Mouse (Mus musculus): ENCODE data around the gene Atp5s. TPM values are rescaled to one million over a fixed set of nuclear protein-coding genes. Genes with fewer than 3 reads are reported as not detected.

Atp5s gene
- 10 to 100 TPM; 22.2 to 29.0 TPM for total RNA-seq (2021)
- long read RNA-seq, transcript Atp5s-201 (5 exons, 1,485 nt): major isoform, 15 of 42 reads
- long read RNA-seq, partial matches to known transcripts: 6 of 42 reads
- long read RNA-seq, other reads (novel, unspliced or antisense): 18 of 42 reads

DNA sequence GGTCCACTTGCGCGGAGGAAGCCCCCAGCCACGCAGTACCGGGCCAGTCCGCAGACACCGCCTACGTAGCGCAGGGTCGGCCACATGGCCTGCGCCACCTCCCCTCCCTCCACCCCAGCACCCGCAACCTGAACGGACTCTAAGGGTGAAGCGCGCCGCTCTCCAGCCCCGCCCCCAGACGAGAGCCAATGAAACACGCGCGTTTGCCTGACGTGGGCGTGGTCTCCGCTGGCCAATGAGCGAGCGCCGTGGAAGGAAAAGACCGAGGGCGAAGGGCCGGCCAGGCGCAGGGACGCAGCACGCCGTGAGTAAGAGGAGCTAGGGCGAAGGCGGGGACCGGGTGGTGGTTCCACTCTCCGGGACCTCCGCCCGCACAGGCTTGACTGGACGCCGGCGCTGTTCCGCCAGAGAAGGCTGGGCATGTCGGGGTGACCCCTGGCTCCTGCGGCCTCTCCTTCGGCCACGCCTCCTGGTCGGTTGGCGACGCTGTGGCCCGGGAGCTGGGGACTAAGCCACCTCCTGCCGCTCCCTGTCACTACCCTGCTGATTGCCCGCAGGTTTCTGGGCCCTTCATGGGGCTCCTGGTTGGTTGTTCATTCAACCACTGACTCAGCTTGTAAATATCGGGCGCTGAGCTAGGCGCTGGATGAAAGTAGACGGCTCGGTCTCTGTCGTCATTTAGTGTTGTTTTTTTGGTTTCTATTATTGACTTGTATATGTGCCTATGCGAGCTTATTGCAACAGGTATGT lies at the start of gene Atp5s, which contains the start of gene L2hgdh:
Gene Atp5s, plus strand, starts transcription at position 240 of the 750 bp plus-strand sequence.
Gene L2hgdh, minus strand, starts transcription at position 163 of the 750 bp plus-strand sequence.
- DNase-seq (ENCODE audit: low spot score in 2 of 2): peak; percentile 93 to 95

DNA sequence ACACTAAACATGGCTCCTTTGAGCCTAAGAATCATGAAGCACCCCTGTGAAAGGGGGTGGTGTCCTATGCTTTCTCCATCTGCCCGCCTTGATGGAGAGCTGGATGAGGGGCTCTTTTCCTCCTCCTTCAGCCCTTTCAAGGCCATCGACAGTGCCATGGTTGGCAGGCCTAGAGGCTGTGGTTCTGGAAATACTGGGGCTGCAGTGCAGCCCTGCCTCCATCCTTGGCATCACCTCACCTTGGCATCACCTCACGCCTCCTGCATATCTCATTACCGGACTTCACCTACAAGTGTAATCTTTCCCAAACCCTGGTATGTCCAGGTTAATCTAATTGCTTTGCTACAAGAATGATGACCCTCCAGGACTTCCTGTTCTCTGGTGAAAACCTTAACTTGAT lies 48.6 kb upstream of the Atp5s start:
- no peak for DNase-seq (ENCODE audit: low spot score in 2 of 2)

GRCm38 (mm10) chr12:69680635-69681565 lies 43.9 kb upstream of the Atp5s start:
- DNase-seq (ENCODE audit: low spot score in 2 of 2): peak; percentile 40 to 53

- DNase-seq (ENCODE audit: low spot score in 2 of 2): peak; percentile 52 to 70
Observed at GRCm38 (mm10) chr12:69681566-69682061, 43.1 kb upstream of the Atp5s start, which contains the start of gene Sos2. TSS of gene Sos2 (minus strand) at chr12:69681852.

DNA sequence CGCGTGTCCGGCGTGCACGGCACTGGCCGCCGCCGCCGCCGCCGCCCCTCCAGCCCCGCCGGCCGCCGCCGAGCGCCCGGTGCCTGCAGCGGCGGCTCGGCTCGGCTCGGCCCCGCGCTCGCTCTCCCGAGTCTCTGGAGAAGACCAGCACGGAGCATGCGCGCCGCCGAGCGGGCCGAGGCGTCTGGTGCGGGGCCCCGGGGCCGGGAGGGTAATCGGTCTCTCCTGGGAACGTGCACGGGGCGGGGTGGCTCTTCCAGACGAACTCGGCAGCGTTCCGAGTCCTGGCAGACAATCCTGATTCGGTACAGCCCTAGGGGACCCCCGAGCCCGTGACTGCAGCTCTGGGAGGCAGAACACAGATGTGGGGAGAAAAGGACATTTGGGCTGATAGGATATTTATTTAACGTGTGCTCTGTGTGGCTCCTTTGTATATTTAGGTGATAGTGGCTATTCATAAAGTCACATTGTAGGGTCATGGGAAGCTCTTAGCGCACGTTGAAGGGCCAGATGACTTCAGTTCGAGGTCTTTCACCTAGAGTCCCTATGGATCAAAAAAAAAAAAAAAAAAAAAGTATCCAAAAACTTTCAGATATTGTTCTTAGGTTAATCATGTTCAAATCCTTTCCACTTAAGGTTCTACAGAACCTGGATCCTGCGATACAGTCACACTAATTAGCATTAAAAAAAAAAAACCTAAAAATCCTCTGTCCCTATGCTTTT lies 42.5 kb upstream of the Atp5s start:
- peak; percentile 76 to 85 for DNase-seq (ENCODE audit: low spot score in 2 of 2)

GRCm38 (mm10) chr12:69682788-69683419 lies 41.8 kb upstream of the Atp5s start:
- DNase-seq (ENCODE audit: low spot score in 2 of 2): no peak

DNA sequence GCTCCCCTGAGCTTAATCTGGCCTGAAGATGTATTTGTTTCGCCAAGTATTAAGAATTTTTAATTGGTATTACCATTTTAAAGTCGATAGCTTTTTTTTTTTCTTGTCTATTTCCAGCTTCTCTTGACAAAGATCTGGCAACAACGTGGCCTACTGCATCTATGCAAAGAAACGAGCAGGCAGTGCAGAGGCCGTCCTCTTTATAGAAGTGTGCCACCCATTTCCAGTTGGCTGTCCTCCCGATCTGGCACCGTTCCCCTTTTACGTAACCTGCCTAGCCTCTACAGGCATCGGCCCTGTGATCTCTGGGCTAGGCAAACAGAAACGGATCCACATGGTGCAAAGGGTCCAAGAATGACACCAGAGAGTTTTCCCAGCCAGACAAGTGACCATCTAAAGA lies 41.2 kb upstream of the Atp5s start:
- DNase-seq (ENCODE audit: low spot score in 2 of 2): peak; percentile 61 to 72

DNA sequence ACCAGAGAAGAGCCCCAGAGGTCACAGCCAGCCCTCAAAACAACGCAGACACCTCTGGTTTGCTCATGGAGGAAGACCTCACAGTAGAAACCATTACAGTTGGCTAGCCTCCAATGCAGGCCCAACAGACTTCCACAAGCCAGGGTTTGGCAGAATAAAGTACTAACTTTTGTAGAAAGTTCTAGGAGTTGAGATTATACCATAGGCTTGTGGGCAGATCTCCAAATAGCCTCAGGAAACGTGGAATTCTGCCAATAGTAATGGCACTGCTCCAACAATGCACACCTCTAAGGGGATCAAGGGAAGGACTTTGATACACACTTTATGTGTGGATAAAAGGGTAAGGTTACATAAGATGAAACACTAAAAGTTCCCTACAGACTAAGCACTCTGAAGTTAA lies 36.4 kb upstream of the Atp5s start:
- no peak for DNase-seq (ENCODE audit: low spot score in 2 of 2)

DNA sequence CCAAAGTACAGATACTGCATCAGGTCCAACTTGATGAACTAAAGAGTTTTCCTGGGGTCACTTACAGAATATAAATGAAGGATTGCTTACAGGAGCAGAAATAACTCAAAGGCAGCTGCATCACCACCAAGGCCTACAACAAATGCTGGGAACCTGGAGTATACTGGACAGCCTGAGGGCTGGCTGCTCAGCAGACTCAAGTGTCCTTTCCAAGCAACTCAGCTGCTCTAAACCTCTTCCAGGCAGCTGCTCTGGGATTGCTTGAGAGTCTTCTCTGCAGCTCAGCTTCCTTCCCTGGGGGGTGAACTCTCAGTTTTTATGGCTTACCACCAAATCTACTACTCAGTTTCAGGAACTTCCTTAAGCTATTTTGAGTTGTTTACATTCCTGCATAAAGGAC lies 35.7 kb upstream of the Atp5s start:
- DNase-seq (ENCODE audit: low spot score in 2 of 2): no peak

DNA sequence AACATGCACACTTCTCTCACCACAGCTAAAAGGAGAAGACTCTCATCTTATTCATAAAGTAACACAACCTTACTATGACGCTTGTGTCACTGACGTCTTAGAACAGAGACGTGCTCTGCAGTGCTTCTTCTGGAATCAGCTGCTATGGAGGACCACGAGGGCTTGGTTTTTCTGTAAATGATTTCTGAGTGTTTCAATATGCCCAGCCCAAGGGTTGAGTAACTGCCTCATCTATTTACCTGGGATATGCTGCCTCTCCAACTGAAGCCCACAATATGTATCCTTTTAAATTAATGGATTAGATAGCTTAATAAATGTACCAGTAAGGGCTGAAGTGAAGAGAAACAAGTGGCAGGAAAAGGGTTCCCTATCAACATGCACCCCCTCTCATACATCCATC lies 34.0 kb upstream of the Atp5s start:
- no peak for DNase-seq (ENCODE audit: low spot score in 2 of 2)

GRCm38 (mm10) chr12:69693471-69693870 lies 31.3 kb upstream of the Atp5s start:
- no peak for DNase-seq (ENCODE audit: low spot score in 2 of 2)

DNA sequence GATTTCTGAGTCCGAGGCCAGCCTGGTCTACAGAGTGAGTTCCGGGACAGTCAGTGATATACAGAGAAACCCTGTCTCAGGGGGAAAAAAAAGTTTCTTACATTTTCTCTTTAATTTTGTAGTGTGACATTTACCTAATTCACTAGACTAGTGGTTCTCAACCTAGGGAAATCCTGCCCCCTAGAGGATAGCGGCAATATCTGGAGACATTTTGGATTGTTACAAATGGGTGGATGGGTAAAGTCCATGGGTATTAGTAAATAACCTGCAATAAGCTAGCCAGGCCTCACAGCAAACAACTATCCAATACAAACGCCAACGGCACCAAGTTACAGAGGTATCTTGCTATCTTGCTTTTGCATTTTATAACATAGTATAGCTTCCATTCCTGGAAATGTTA lies 28.0 kb upstream of the Atp5s start:
- DNase-seq (ENCODE audit: low spot score in 2 of 2): peak; percentile 25 to 57

DNA sequence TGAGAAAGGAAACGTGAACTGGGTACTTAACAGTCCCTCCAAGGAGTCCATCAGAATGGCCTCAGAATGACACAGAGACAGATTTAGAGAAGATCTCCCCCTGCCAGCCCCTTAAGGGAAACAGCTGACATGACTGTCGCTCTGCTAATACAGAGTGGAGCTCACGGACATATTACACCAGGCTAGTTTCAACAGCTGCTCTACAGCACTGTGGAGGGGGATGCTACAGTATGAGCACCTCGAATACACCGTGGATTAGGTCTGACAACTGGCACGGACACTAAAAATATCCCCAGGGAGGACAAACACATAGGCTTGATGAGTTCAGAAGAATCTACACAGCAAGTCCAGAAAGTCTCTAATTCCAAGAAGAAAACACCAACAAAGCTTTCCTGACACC lies 26.4 kb upstream of the Atp5s start:
- no peak for DNase-seq (ENCODE audit: low spot score in 2 of 2)

DNA sequence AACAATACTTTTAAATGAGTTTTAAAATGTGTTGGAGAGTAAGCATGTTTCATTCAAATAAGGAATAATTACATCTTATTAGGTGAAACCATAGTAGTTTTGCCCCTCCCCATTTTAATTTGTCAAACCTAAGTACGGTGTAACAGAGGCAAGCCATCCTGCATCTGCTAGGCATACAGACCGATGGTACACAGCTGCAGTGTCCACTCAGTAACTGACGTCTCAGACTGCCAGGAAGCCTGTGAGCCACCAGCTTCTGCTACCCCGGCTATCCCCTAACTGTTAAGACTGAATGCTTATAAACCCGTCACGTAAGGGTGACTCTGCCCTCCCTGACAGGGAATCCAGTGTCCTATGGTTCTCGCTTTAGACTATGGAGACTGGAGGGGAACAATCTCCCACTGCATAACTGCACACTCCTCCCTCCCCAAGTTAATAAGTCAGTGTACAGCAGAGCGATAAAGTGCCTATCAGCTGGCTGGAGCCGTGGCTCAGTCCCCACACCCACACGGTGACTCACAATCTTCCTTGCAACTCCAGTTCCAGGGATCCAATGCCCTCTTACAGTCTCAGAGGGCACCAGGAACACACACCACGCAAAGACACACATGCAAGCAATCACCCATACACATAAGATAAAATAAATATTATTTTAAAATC lies 19.8 kb upstream of the Atp5s start:
- DNase-seq (ENCODE audit: low spot score in 2 of 2): no peak

DNA sequence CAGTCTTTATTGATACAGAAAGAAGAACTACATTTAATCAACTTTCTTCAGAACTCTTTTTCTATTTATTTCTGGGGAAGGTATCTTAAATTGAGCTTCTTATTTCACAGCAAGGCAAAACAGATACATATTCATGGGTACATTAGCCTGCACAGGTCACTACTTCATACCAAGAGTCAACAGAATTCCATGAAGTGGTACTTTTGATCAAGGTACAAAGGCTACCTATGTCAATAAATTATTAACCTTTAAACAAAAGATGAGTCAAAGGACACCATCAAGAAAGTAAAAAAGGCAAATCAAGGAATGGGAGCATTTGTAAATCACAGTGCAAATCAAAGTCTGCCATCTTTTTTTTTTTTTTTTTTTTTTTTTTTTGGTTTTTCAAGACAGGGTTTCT lies 11.1 kb upstream of the Atp5s start:
- no peak for DNase-seq (ENCODE audit: low spot score in 2 of 2)

DNA sequence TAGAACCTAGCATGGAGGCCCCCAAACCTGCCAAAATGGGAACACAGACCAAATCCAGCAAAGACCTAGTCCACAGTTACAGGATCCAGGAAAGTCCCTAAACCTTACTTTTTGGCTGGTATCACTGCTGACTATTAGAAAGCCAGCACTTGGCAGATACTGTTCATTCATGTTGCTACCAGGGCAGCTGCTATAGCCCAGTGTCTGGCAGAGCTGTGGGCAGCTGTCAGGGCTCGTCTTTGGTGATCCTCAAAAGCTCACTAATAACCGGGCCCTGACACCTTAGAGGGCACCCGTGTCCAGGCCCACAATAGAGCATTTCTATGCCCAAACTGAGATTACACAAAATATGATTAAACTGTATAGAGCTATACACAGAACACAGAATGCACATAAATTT lies 1.9 kb upstream of the Atp5s start:
- DNase-seq (ENCODE audit: low spot score in 2 of 2): no peak

DNA sequence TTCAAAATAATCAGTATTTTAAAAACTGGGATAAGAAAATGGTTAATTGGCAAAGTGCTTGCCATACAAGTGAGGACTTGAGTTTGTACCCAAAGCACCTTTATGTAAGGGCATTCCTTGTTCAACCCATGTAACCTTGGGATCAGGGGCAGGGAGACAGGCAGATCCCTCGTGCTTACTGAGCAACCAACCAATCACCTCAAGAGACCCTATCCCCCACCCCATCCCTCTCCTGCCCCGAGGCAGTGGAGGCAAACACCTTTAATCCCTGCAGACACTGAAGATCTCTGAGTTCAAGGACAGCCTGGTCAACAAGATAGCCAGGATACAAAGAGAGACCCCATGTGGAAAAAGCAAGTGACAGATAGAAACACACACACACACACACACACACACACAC lies 1.4 kb upstream of the Atp5s start:
- no peak for DNase-seq (ENCODE audit: low spot score in 2 of 2)

DNA sequence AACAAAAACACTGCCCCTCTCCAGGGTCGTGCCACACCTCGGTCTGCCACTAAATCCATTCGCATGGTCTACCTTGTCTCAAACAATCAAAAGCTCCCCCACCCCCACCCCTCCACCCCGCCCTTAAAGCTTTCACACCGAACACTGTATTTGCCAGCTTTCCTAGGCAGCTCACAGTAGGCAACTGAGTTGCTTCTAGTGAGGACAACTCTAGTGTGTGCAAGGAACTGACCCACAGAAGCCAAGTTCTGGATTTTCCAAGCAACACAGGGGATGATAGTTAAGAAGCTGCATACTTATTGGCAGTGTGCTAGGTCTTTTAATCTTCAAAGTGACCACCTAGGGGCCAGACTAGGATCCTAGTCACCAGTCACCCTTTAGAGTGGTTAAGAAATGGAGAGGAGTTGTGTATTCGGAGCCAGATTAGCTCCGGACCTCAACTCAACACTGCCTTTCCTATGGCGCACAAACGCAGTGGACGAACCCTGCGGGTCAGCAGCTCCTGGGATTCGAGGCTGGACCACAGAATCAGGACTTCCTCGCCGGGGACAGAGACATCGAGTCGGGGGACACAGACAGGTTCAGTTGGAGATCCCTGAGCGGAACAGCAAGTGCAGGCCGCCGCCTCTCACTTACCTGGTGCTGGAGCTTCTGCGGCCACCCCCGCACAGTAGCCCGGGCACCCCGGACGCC lies 586 bp upstream of the Atp5s start:
- no peak for DNase-seq (ENCODE audit: low spot score in 2 of 2)

DNA sequence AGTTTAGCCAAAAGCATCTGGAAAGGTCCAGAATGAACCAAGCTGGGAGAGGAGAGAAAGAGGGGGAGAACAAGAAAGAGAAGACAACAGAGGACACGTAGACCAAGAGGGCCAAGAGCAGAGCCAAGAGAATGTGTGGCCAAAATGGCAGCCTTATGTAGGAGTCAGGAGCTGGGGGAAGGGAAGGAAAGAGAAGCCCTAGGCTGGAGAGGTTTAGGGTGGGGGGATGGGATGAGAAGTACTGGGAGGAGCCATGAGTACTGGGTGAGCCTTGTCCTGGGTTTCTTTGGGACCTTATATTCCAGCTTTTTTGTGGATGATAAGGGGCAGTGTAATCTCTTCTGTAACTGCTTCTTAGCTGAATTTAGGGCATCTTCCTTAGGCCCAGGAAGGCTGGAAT lies 4.5 kb downstream of the Atp5s start:
- DNase-seq (ENCODE audit: low spot score in 2 of 2): no peak
